Mouse (Mus musculus) heart, embryonic 11.5 days (tissue): ENCODE data around the gene Fer. TPM values are rescaled to one million over a fixed set of nuclear protein-coding genes. Genes with fewer than 3 reads are reported as not detected.

Source experiments
- ATAC-seq: fragments of 200-750 bp; cut with Nextera tagmentation; replicated peaks from 2 replicates; pipeline ENCODE4 v1.8.0; 2017; ENCODE audit warnings: moderate library complexity; ENCODE audit not compliant: insufficient number of reproducible peaks, low FRiP score, low TSS enrichment
- H3K27ac ChIP-seq: fragments of 300-500 bp; sonication (generic); 2 replicates; pipeline ENCODE4 v1.5.1; 2014; ENCODE audit warnings: mild to moderate bottlenecking, low read depth, low read length
- H3K27me3 ChIP-seq: fragments of 300-500 bp; sonication (generic); 2 replicates; pipeline ENCODE4 v1.6.1; 2014; ENCODE audit warnings: mild to moderate bottlenecking, low read length, mixed read lengths; ENCODE audit not compliant: control insufficient read depth, insufficient read depth
- H3K36me3 ChIP-seq: fragments of 300-500 bp; sonication (generic); 2 replicates; pipeline ENCODE4 v1.6.1; 2014; ENCODE audit warnings: mild to moderate bottlenecking, low read length, moderate library complexity, mixed read lengths; ENCODE audit not compliant: control insufficient read depth, insufficient read depth
- H3K4me1 ChIP-seq: fragments of 300-500 bp; sonication (generic); 2 replicates; pipeline ENCODE4 v1.6.1; 2014; ENCODE audit warnings: low read length; ENCODE audit not compliant: control insufficient read depth, insufficient read depth
- H3K4me2 ChIP-seq: fragments of 300-500 bp; sonication (generic); 2 replicates; pipeline ENCODE4 v1.6.1; 2014; ENCODE audit warnings: mild to moderate bottlenecking, moderate library complexity
- H3K4me3 ChIP-seq: fragments of 300-500 bp; sonication (generic); 2 replicates; pipeline ENCODE4 v1.5.1; 2014; ENCODE audit warnings: low read depth, low read length
- H3K9ac ChIP-seq: fragments of 300-500 bp; sonication (generic); 2 replicates; pipeline ENCODE4 v1.6.1; 2014; ENCODE audit warnings: mild to moderate bottlenecking, low read depth, low read length, moderate library complexity
- H3K9me3 ChIP-seq: fragments of 300-500 bp; sonication (generic); replicated peaks from 2 replicates; pipeline ENCODE4 v1.6.1; 2016; ENCODE audit warnings: low read length; ENCODE audit not compliant: control insufficient read depth
- WGBS: fragments of 180-500 bp; shearing (Covaris S2); extraction: QIAGEN DNeasy Blood & Tissue Kit; methylation state at CpG from one replicate; pipeline ENCODE4 v1.1.7; 2014; ENCODE audit not compliant: insufficient replicate concordance; 5-methylcytosine and 5-hydroxymethylcytosine counted together
- polyA plus RNA-seq: library from polyadenylated mRNA; unstranded; fragments of >200 nt; fragmentation: Nextera tagmentation; extraction: Ambion mirVana; gene quantifications from 2 replicates; pipeline ENCODE4 v1.2.1, GENCODE M21; 2014

Fer gene
- polyA plus RNA-seq, 1 experiment from 2014 or later: 26.6 TPM

- Histone ChIP-seq H3K4me3 (no peak overlapping the region), H3K27ac (no peak overlapping the region), H3K9me3 (no peaks in the 10 kb centered on the region), H3K4me1 (no peaks in the 10 kb centered on the region), H3K9ac (no peak overlapping the region), H3K27me3 (no peaks in the 10 kb centered on the region), H3K4me2 (no peak overlapping the region), H3K36me3 (no peaks in the 10 kb centered on the region)
- ATAC-seq: no peak
- WGBS: 88% methylated on average over 3 of the region's 3 CpGs
These were observed 183.7 kb downstream of the Fer start for GRCm38 (mm10) chr17:64046557-64046956.

GRCm38 (mm10) chr17:64050911-64051310 lies 188.0 kb downstream of the Fer start:
- H3K27me3 ChIP-seq: no peaks in the 10 kb centered on the region
- 0 out of 2 replicates have a peak, but pooled peaks cover 3% of the 10 kb centered on the region for H3K4me1 ChIP-seq
- no peak overlapping the region for H3K4me2 ChIP-seq
- H3K9ac ChIP-seq: no peak overlapping the region
- no peak overlapping the region for H3K27ac ChIP-seq
- H3K9me3 ChIP-seq: no peaks in the 10 kb centered on the region
- no peak for ATAC-seq
- no peak overlapping the region for H3K4me3 ChIP-seq
- no peaks in the 10 kb centered on the region for H3K36me3 ChIP-seq
- WGBS: 90% methylated on average over 5 of the region's 5 CpGs

GRCm38 (mm10) chr17:64053636-64054035 lies 190.8 kb downstream of the Fer start:
- WGBS: 84% methylated on average over 11 of the region's 11 CpGs
- H3K4me3 ChIP-seq: no peak overlapping the region
- H3K36me3 ChIP-seq: no peaks in the 10 kb centered on the region
- H3K9ac ChIP-seq: no peak overlapping the region
- H3K4me2 ChIP-seq: no peak overlapping the region
- no peak for ATAC-seq
- no peak overlapping the region for H3K27ac ChIP-seq
- H3K4me1 ChIP-seq: 0 out of 2 replicates have a peak, but pooled peaks cover 3% of the 10 kb centered on the region
- no peaks in the 10 kb centered on the region for H3K27me3 ChIP-seq
- no peaks in the 10 kb centered on the region for H3K9me3 ChIP-seq

- Histone ChIP-seq H3K4me2 (no peak overlapping the region), H3K36me3 (no peaks in the 10 kb centered on the region), H3K9me3 (no peaks in the 10 kb centered on the region), H3K4me1 (no peaks in the 10 kb centered on the region), H3K4me3 (no peak overlapping the region), H3K27me3 (no peaks in the 10 kb centered on the region), H3K9ac (no peak overlapping the region), H3K27ac (no peak overlapping the region)
- ATAC-seq: peak; percentile 55; the same call in 1 of the 2 replicates
These were observed 197.7 kb downstream of the Fer start for GRCm38 (mm10) chr17:64060529-64060928.

GRCm38 (mm10) chr17:64065243-64065642 lies 202.4 kb downstream of the Fer start:
- Histone ChIP-seq H3K27ac (no peak overlapping the region), H3K4me1 (no peaks in the 10 kb centered on the region), H3K27me3 (no peaks in the 10 kb centered on the region), H3K9me3 (no peaks in the 10 kb centered on the region), H3K36me3 (no peaks in the 10 kb centered on the region), H3K9ac (no peak overlapping the region), H3K4me3 (no peak overlapping the region), H3K4me2 (no peak overlapping the region)
- no peak for ATAC-seq
- WGBS: 68% methylated on average over 3 of the region's 3 CpGs

GRCm38 (mm10) chr17:64077392-64077791 lies 214.5 kb downstream of the Fer start:
- Histone ChIP-seq H3K4me1 (no peaks in the 10 kb centered on the region), H3K27ac (no peak overlapping the region), H3K4me2 (no peak overlapping the region), H3K27me3 (no peaks in the 10 kb centered on the region), H3K36me3 (no peaks in the 10 kb centered on the region), H3K9me3 (no peaks in the 10 kb centered on the region), H3K9ac (no peak overlapping the region), H3K4me3 (no peak overlapping the region)
- 92% methylated on average over 7 of the region's 7 CpGs for WGBS
- no peak for ATAC-seq

- Histone ChIP-seq H3K27me3 (no peaks in the 10 kb centered on the region), H3K4me2 (no peak overlapping the region), H3K27ac (no peak overlapping the region), H3K4me3 (no peak overlapping the region), H3K9me3 (no peaks in the 10 kb centered on the region), H3K4me1 (no peaks in the 10 kb centered on the region), H3K9ac (no peak overlapping the region), H3K36me3 (no peaks in the 10 kb centered on the region)
- ATAC-seq: no peak
- WGBS: 88% methylated on average over 5 of the region's 5 CpGs
These were observed 221.9 kb downstream of the Fer start for GRCm38 (mm10) chr17:64084751-64085150.

- no peak overlapping the region for H3K9ac ChIP-seq
- no peak for ATAC-seq
- no peaks in the 10 kb centered on the region for H3K4me1 ChIP-seq
- H3K4me2 ChIP-seq: no peak overlapping the region
- H3K4me3 ChIP-seq: no peak overlapping the region
- H3K9me3 ChIP-seq: no peaks in the 10 kb centered on the region
- H3K36me3 ChIP-seq: no peaks in the 10 kb centered on the region
- H3K27me3 ChIP-seq: no peaks in the 10 kb centered on the region
- WGBS: 88% methylated on average over 2 of the region's 2 CpGs
- H3K27ac ChIP-seq: no peak overlapping the region
These were observed 222.6 kb downstream of the Fer start for GRCm38 (mm10) chr17:64085493-64085892.

GRCm38 (mm10) chr17:64086875-64087608 lies 224.2 kb downstream of the Fer start:
- Histone ChIP-seq H3K36me3 (no peaks in the 10 kb centered on the region), H3K4me2 (no peak overlapping the region), H3K9ac (no peak overlapping the region), H3K27me3 (no peaks in the 10 kb centered on the region), H3K9me3 (no peaks in the 10 kb centered on the region), H3K4me1 (no peaks in the 10 kb centered on the region), H3K4me3 (no peak overlapping the region), H3K27ac (no peak overlapping the region)
- WGBS: 85% methylated on average over 11 of the region's 11 CpGs
- no peak for ATAC-seq
